Mouse (Mus musculus) midbrain, embryonic 15.5 days (tissue): ENCODE measurements at regions not wholly inside any gene's neighbourhood (a gene's known extent, or its start where the extent isn't known, plus 50 kb on each side); places are given as distances from the start of the nearest gene placed in this dataset.

Experiments
- ATAC-seq: fragments of 200-750 bp; cut with Nextera tagmentation; replicated peaks from 2 replicates; pipeline ENCODE4 v1.8.0; 2017; ENCODE audit warnings: moderate TSS enrichment
- H3K27ac ChIP-seq: fragments of 300-500 bp; sonication (generic); 2 replicates; pipeline ENCODE4 v1.5.1; 2015; ENCODE audit warnings: mild to moderate bottlenecking, inconsistent platforms
- H3K27me3 ChIP-seq: fragments of 300-500 bp; sonication (generic); replicated peaks from 2 replicates; pipeline ENCODE4 v1.6.1; 2015; ENCODE audit warnings: inconsistent platforms
- H3K36me3 ChIP-seq: fragments of 300-500 bp; sonication (generic); replicated peaks from 2 replicates; pipeline ENCODE4 v1.6.1; 2015; ENCODE audit warnings: inconsistent platforms
- H3K4me1 ChIP-seq: fragments of 300-500 bp; sonication (generic); 2 replicates; pipeline ENCODE4 v1.6.1; 2015; ENCODE audit warnings: inconsistent platforms
- H3K4me2 ChIP-seq: fragments of 300-500 bp; sonication (generic); 2 replicates; pipeline ENCODE4 v1.6.1; 2015; ENCODE audit warnings: inconsistent platforms, mild to moderate bottlenecking, moderate library complexity
- H3K4me3 ChIP-seq: fragments of 300-500 bp; sonication (generic); 2 replicates; pipeline ENCODE4 v1.5.1; 2015; ENCODE audit warnings: mild to moderate bottlenecking, inconsistent platforms
- H3K9ac ChIP-seq: fragments of 300-500 bp; sonication (generic); 2 replicates; pipeline ENCODE4 v1.6.1; 2015; ENCODE audit warnings: mild to moderate bottlenecking, inconsistent platforms
- H3K9me3 ChIP-seq: fragments of 300-500 bp; sonication (generic); 2 replicates; pipeline ENCODE4 v1.6.1; 2016; ENCODE audit warnings: inconsistent platforms
- WGBS: fragments of 180-500 bp; shearing (Covaris S2); methylation state at CpG from one replicate; pipeline ENCODE4 v1.1.7; 2015; ENCODE audit warnings: mixed read lengths; 5-methylcytosine and 5-hydroxymethylcytosine counted together

GRCm38 (mm10) chr11:109061971-109062370, 82.2 kb downstream of the E030025P04Rik start:
- no peaks in the 10 kb centered on the region for H3K9me3 ChIP-seq
- H3K4me2 ChIP-seq: no peak overlapping the region
- WGBS: 43% methylated on average over 4 of the region's 4 CpGs
- no peaks in the 10 kb centered on the region for H3K27me3 ChIP-seq
- peaks cover 3% of the 10 kb centered on the region; the same call in 1 of the 2 replicates for H3K4me1 ChIP-seq
- no peak overlapping the region for H3K9ac ChIP-seq
- no peaks in the 10 kb centered on the region for H3K36me3 ChIP-seq
- no peak overlapping the region for H3K4me3 ChIP-seq
- H3K27ac ChIP-seq: no peak overlapping the region
- ATAC-seq: no peak

GRCm38 (mm10) chr11:109060527-109060908, 83.7 kb downstream of the E030025P04Rik start:
- WGBS: 81% methylated on average over 3 of the region's 3 CpGs
- H3K9ac ChIP-seq: no peak overlapping the region

GRCm38 (mm10) chr11:109059863-109060526, 84.2 kb downstream of the E030025P04Rik start:
- no peak for ATAC-seq
- Histone ChIP-seq H3K4me3 (no peak overlapping the region), H3K9me3 (no peaks in the 10 kb centered on the region), H3K27me3 (no peaks in the 10 kb centered on the region), H3K4me1 (peaks cover 3% of the 10 kb centered on the region; the same call in 1 of the 2 replicates), H3K36me3 (no peaks in the 10 kb centered on the region), H3K9ac (no peak overlapping the region), H3K27ac (no peak overlapping the region), H3K4me2 (no peak overlapping the region)
- WGBS: 94% methylated on average over 12 of the region's 12 CpGs

More at GRCm38 (mm10) chr11:109060527-109060908, 83.7 kb downstream of the E030025P04Rik start:
- H3K4me1 ChIP-seq: peaks cover 3% of the 10 kb centered on the region; the same call in 1 of the 2 replicates
- no peaks in the 10 kb centered on the region for H3K9me3 ChIP-seq
- no peak overlapping the region for H3K27ac ChIP-seq
- no peaks in the 10 kb centered on the region for H3K36me3 ChIP-seq
- no peak overlapping the region for H3K4me3 ChIP-seq
- no peak overlapping the region for H3K4me2 ChIP-seq
- H3K27me3 ChIP-seq: no peaks in the 10 kb centered on the region
- ATAC-seq: no peak

- H3K9me3 ChIP-seq: no peaks in the 10 kb centered on the region
- ATAC-seq: no peak
- H3K36me3 ChIP-seq: no peaks in the 10 kb centered on the region
- no peak overlapping the region for H3K4me2 ChIP-seq
- no peak overlapping the region for H3K4me3 ChIP-seq
- no peak overlapping the region for H3K9ac ChIP-seq
- no peaks in the 10 kb centered on the region for H3K27me3 ChIP-seq
- H3K4me1 ChIP-seq: peaks cover 3% of the 10 kb centered on the region; the same call in 1 of the 2 replicates
- no peak overlapping the region for H3K27ac ChIP-seq
Observed at GRCm38 (mm10) chr11:109058021-109058420, 86.1 kb downstream of the E030025P04Rik start.

- Histone ChIP-seq H3K4me1 (no peaks in the 10 kb centered on the region), H3K4me2 (no peak overlapping the region), H3K27me3 (no peaks in the 10 kb centered on the region), H3K36me3 (no peaks in the 10 kb centered on the region), H3K9me3 (no peaks in the 10 kb centered on the region), H3K4me3 (no peak overlapping the region), H3K9ac (no peak overlapping the region), H3K27ac (no peak overlapping the region)
- no peak for ATAC-seq
- 83% methylated on average over 10 of the region's 10 CpGs for WGBS
Observed at GRCm38 (mm10) chr11:109048257-109049101, 95.7 kb downstream of the E030025P04Rik start.

- Histone ChIP-seq H3K27me3 (no peaks in the 10 kb centered on the region), H3K4me3 (no peak overlapping the region), H3K9me3 (no peaks in the 10 kb centered on the region), H3K36me3 (no peaks in the 10 kb centered on the region), H3K9ac (no peak overlapping the region), H3K4me1 (no peaks in the 10 kb centered on the region), H3K4me2 (no peak overlapping the region), H3K27ac (no peak overlapping the region)
- ATAC-seq: no peak
- WGBS: 88% methylated on average over 4 of the region's 4 CpGs
Observed at GRCm38 (mm10) chr11:109047483-109048110, 96.6 kb downstream of the E030025P04Rik start.

GRCm38 (mm10) chr11:109046446-109046845, 97.7 kb downstream of the E030025P04Rik start:
- Histone ChIP-seq H3K9ac (no peak overlapping the region), H3K9me3 (no peaks in the 10 kb centered on the region), H3K27ac (no peak overlapping the region), H3K36me3 (no peaks in the 10 kb centered on the region), H3K4me3 (no peak overlapping the region), H3K4me2 (no peak overlapping the region), H3K27me3 (no peaks in the 10 kb centered on the region), H3K4me1 (no peaks in the 10 kb centered on the region)
- 68% methylated on average over 1 of the region's 1 CpGs for WGBS
- no peak for ATAC-seq

GRCm38 (mm10) chr11:109040519-109040916, 103.7 kb downstream of the E030025P04Rik start:
- 43% methylated on average over 7 of the region's 7 CpGs for WGBS
- Histone ChIP-seq H3K9ac (no peak overlapping the region), H3K4me2 (no peak overlapping the region), H3K9me3 (no peaks in the 10 kb centered on the region), H3K27ac (no peak overlapping the region), H3K27me3 (no peaks in the 10 kb centered on the region), H3K36me3 (no peaks in the 10 kb centered on the region), H3K4me1 (no peaks in the 10 kb centered on the region), H3K4me3 (no peak overlapping the region)
- ATAC-seq: no peak

- 0 out of 2 replicates have a peak overlapping the region, but pooled peaks have one; percentile 1 for H3K27ac ChIP-seq
Observed at GRCm38 (mm10) chr11:109039792-109040518, 104.2 kb downstream of the E030025P04Rik start.

GRCm38 (mm10) chr11:109039060-109039791, 104.9 kb downstream of the E030025P04Rik start:
- Histone ChIP-seq H3K9me3 (no peaks in the 10 kb centered on the region), H3K9ac (no peak overlapping the region), H3K4me1 (0 out of 2 replicates have a peak, but pooled peaks cover under 1% of the 10 kb centered on the region), H3K27me3 (no peaks in the 10 kb centered on the region), H3K27ac (0 out of 2 replicates have a peak overlapping the region, but pooled peaks have one; percentile 1), H3K36me3 (no peaks in the 10 kb centered on the region), H3K4me3 (no peak overlapping the region), H3K4me2 (no peak overlapping the region)
- ATAC-seq: no peak
- 76% methylated on average over 10 of the region's 10 CpGs for WGBS

More at GRCm38 (mm10) chr11:109039792-109040518, 104.2 kb downstream of the E030025P04Rik start:
- no peak overlapping the region for H3K4me2 ChIP-seq
- H3K4me3 ChIP-seq: no peak overlapping the region
- ATAC-seq: no peak
- H3K9me3 ChIP-seq: no peaks in the 10 kb centered on the region
- no peak overlapping the region for H3K9ac ChIP-seq
- no peaks in the 10 kb centered on the region for H3K36me3 ChIP-seq
- no peaks in the 10 kb centered on the region for H3K4me1 ChIP-seq
- H3K27me3 ChIP-seq: no peaks in the 10 kb centered on the region
- WGBS: 64% methylated on average over 6 of the region's 6 CpGs

- no peaks in the 10 kb centered on the region for H3K36me3 ChIP-seq
- no peak overlapping the region for H3K4me2 ChIP-seq
- H3K9ac ChIP-seq: no peak overlapping the region
- no peak for ATAC-seq
- H3K27me3 ChIP-seq: no peaks in the 10 kb centered on the region
- no peak overlapping the region for H3K4me3 ChIP-seq
- 92% methylated on average over 7 of the region's 7 CpGs for WGBS
- no peaks in the 10 kb centered on the region for H3K9me3 ChIP-seq
- H3K4me1 ChIP-seq: 0 out of 2 replicates have a peak, but pooled peaks cover 4% of the 10 kb centered on the region
- H3K27ac ChIP-seq: no peak overlapping the region
Observed at GRCm38 (mm10) chr11:109038136-109038535, 106.0 kb downstream of the E030025P04Rik start.
